Comparison of ENCODE assay signal across 8 mouse cellular contexts in genomic region chr9:66795464-66796324, GRCm38 (mm10). TPM values are rescaled to one million over a fixed set of nuclear protein-coding genes. Genes with fewer than 3 reads are reported as not detected.
DNase-seq lines count a peak whose midpoint lies in the region; ATAC-seq lines count a peak whose summit lies in the region.

TSS of gene Aph1b (minus strand) at chr9:66795490.

- no peaks in the 10 kb centered on the region for H3K9me3 ChIP-seq in lung, embryonic 16.5 days (ENCODE audit: control insufficient read depth, low read length)

- no peaks in the 10 kb centered on the region for H3K27me3 ChIP-seq in lung, embryonic 16.5 days (ENCODE audit: control insufficient read depth, insufficient read depth, low read depth, low read length)

- peak; percentile 96 for DNase-seq in MEL-GATA-1-ER (ENCODE audit: extremely low read depth, low read depth)
- DNase-seq in cerebellum, adult 8-10 months = peak; percentile 97
- peak; percentile 98 for DNase-seq in forelimb bud, embryonic 11.5 days (ENCODE audit: low read depth, low spot score)
- peak; percentile 83 for DNase-seq in layer of hippocampus, adult 9-10 months (ENCODE audit: low spot score)
- DNase-seq in ovary, postnatal 10 days (ENCODE audit: low spot score) = peak; percentile 83
- peak; percentile 84 to 85 for DNase-seq in thymus, postnatal 10 days (ENCODE audit: low spot score in 2 of 2)

- under 1% methylated on average over 40 of the region's 42 CpGs for WGBS in lung, embryonic 16.5 days

- peak within 1 kb of the TSS; percentile 75 for H3K9ac ChIP-seq in lung, embryonic 16.5 days (ENCODE audit: low read length)

- peak; percentile 92 to 96 for ATAC-seq in hematopoietic stem cell, adult 5-6 weeks (replicated peaks in 1 of 2; ENCODE audit: insufficient read depth in 1 of 2, low FRiP score in 2 of 2, low TSS enrichment in 1 of 2, low read depth in 1 of 2, poor library complexity in 2 of 2, severe bottlenecking in 2 of 2)
- peak; percentile 97 for ATAC-seq in lung, embryonic 16.5 days (ENCODE audit: low read depth)

- H3K4me2 ChIP-seq in lung, embryonic 16.5 days (ENCODE audit: low read depth, low read length) = peak within 1 kb of the TSS; percentile 64

- H3K27ac ChIP-seq in lung, embryonic 16.5 days (ENCODE audit: low read length) = peak within 1 kb of the TSS; percentile 97

- peaks cover 4% of the 10 kb centered on the region for H3K4me1 ChIP-seq in lung, embryonic 16.5 days (replicated peaks; ENCODE audit: control insufficient read depth, insufficient read depth, low read length)

- no peaks in the 10 kb centered on the region for H3K36me3 ChIP-seq in lung, embryonic 16.5 days (ENCODE audit: control insufficient read depth, insufficient read depth, low read length)

- peak within 1 kb of the TSS; percentile 68 for H3K4me3 ChIP-seq in lung, embryonic 16.5 days (ENCODE audit: low read length)

RNA-seq across cellular contexts. Expression of gene Aph1b, which starts in this region (rescaled TPM):
- total RNA-seq in hematopoietic stem cell, adult 5-6 weeks (2017) = 3.1 and 5.8 TPM in 2 replicates
- polyA plus RNA-seq in lung, embryonic 16.5 days (2015; fragmentation: Nextera tagmentation; extraction: Ambion mirVana) = 6.6 and 9.2 TPM in 2 replicates

Comparison
In these comparisons a context has a peak if more than half of its experiments do, and no peak if none do; other contexts are left out.
1. Peak in every context shown above with its lines: DNase-seq, ATAC-seq, H3K4me3 ChIP-seq and H3K27ac ChIP-seq.